In genomic region chr11:113786395-113786794, GRCm38 (mm10) we compare ENCODE assay signal across 8 mouse cellular contexts. TPM values are rescaled to one million over a fixed set of nuclear protein-coding genes. Genes with fewer than 3 reads are reported as not detected.
DNase-seq lines count a peak whose midpoint lies in the region; ATAC-seq and TF ChIP-seq lines count a peak whose summit lies in the region.
"Had no signal": no experiment of that assay in that cellular context is flagged by ENCODE, and none has a peak within 500 bp of the region (broad histone marks: within the 10 kb centered on the region; RNA-seq: fewer than 3 reads in every experiment).

No protein-coding gene starts in this region.

- ATAC-seq in lung, embryonic 15.5 days (ENCODE audit: borderline replicate concordance, extremely low read depth, low FRiP score, low TSS enrichment) = no peak
- ATAC-seq in forebrain, embryonic 14.5 days = no peak
- ATAC-seq in limb, embryonic 11.5 days (ENCODE audit: insufficient number of reproducible peaks, low FRiP score, low TSS enrichment, low read depth) = no peak
- ATAC-seq in CD4-positive, CD25-positive, alpha-beta regulatory T cell, adult 4 months = no peak
- ATAC-seq: inflammation-experienced regulatory T-cells, adult 6 months had no signal

- H3K27me3 ChIP-seq in lung, embryonic 15.5 days = no peaks in the 10 kb centered on the region
- H3K27me3 ChIP-seq in forebrain, embryonic 14.5 days (replicated peaks; ENCODE audit: control insufficient read depth, insufficient read depth, low read length) = no peaks in the 10 kb centered on the region
- no peaks in the 10 kb centered on the region for H3K27me3 ChIP-seq in limb, embryonic 11.5 days (ENCODE audit: control insufficient read depth, insufficient read depth, low read length)
- no peaks in the 10 kb centered on the region for H3K27me3 ChIP-seq in small intestine, adult 2 months (ENCODE audit: control insufficient read depth, insufficient read depth, low read length)

- H3K4me1 ChIP-seq in lung, embryonic 15.5 days = peaks cover 77% of the 10 kb centered on the region
- peaks cover 35% of the 10 kb centered on the region for H3K4me1 ChIP-seq in forebrain, embryonic 14.5 days (ENCODE audit: control insufficient read depth, insufficient read depth, low read length)
- H3K4me1 ChIP-seq in limb, embryonic 11.5 days (ENCODE audit: control insufficient read depth, insufficient read depth, low read length) = peaks cover 37% of the 10 kb centered on the region
- H3K4me1 ChIP-seq in small intestine, adult 2 months (ENCODE audit: control insufficient read depth, insufficient read depth, insufficient read length, low read length) = peaks cover 4% of the 10 kb centered on the region; the same call in 1 of the 2 replicates

- H3K36me3 ChIP-seq in lung, embryonic 15.5 days = no peaks in the 10 kb centered on the region
- no peaks in the 10 kb centered on the region for H3K36me3 ChIP-seq in forebrain, embryonic 14.5 days (ENCODE audit: control insufficient read depth, insufficient read depth, low read length)
- no peaks in the 10 kb centered on the region for H3K36me3 ChIP-seq in limb, embryonic 11.5 days (ENCODE audit: control insufficient read depth, insufficient read depth, low read length)
- no peaks in the 10 kb centered on the region for H3K36me3 ChIP-seq in small intestine, adult 2 months (ENCODE audit: control insufficient read depth, insufficient read depth, low read length)

- DNase-seq in lung, postnatal 14 days = no peak
- no peak for DNase-seq in forebrain, embryonic 14.5 days (ENCODE audit: low spot score)
- no peak for DNase-seq in limb, embryonic 11.5 days (ENCODE audit: low spot score)
- DNase-seq in spleen, postnatal 4 days (ENCODE audit: low spot score in 2 of 2) = no peak

- H3K9ac ChIP-seq in lung, embryonic 15.5 days = peak overlapping the region; percentile 25
- H3K9ac ChIP-seq in forebrain, embryonic 14.5 days (ENCODE audit: low read length) = peak overlapping the region; percentile 58
- H3K9ac ChIP-seq in limb, embryonic 11.5 days (ENCODE audit: low read length) = peak overlapping the region; percentile 63

- peak overlapping the region; percentile 30 for H3K4me3 ChIP-seq in lung, embryonic 15.5 days
- H3K4me3 ChIP-seq in forebrain, embryonic 14.5 days (ENCODE audit: low read depth, low read length) = peak overlapping the region; percentile 18
- H3K4me3 ChIP-seq in limb, embryonic 11.5 days (ENCODE audit: low read depth, low read length) = peak overlapping the region; percentile 21; the same call in 1 of the 2 replicates
- H3K4me3 ChIP-seq in small intestine, adult 2 months (ENCODE audit: low read depth, low read length) = no peak overlapping the region

- H3K9me3 ChIP-seq in lung, embryonic 15.5 days = no peaks in the 10 kb centered on the region
- H3K9me3 ChIP-seq in forebrain, embryonic 14.5 days (replicated peaks; ENCODE audit: control insufficient read depth, low read length) = no peaks in the 10 kb centered on the region
- no peaks in the 10 kb centered on the region for H3K9me3 ChIP-seq in limb, embryonic 11.5 days (ENCODE audit: control insufficient read depth, low read length)

- H3K27ac ChIP-seq in lung, embryonic 15.5 days = peak overlapping the region; percentile 97
- H3K27ac ChIP-seq in forebrain, embryonic 14.5 days (ENCODE audit: low read depth, low read length) = peak overlapping the region; percentile 98
- peak overlapping the region; percentile 100 for H3K27ac ChIP-seq in limb, embryonic 11.5 days (replicated peaks; ENCODE audit: low read depth, low read length)
- H3K27ac ChIP-seq in small intestine, adult 2 months (ENCODE audit: insufficient read depth, low read depth, low read length) = peak overlapping the region; percentile 43; the same call in 1 of the 2 replicates

- H3K4me2 ChIP-seq in lung, embryonic 15.5 days = peak overlapping the region; percentile 61
- peak overlapping the region; percentile 51 for H3K4me2 ChIP-seq in forebrain, embryonic 14.5 days (ENCODE audit: low read length)
- peak overlapping the region; percentile 51 for H3K4me2 ChIP-seq in limb, embryonic 11.5 days (ENCODE audit: low read depth, severe bottlenecking)

- TF ChIP-seq POLR2A in small intestine, adult 2 months (IDR thresholded peaks at IDR 0.05; ENCODE audit: low read depth, low read length) = no peak

- 37% methylated on average over 4 of the region's 4 CpGs for WGBS in lung, embryonic 15.5 days
- 31% methylated on average over 4 of the region's 4 CpGs for WGBS in forebrain, embryonic 14.5 days
- 42% methylated on average over 4 of the region's 4 CpGs for whole genome bisulfite sequencing in limb, embryonic 11.5 days
- 76% methylated on average over 4 of the region's 4 CpGs for WGBS in small intestine, adult 2 months

- no peak for TF ChIP-seq CTCF in small intestine, adult 2 months (IDR thresholded peaks at IDR 0.05; ENCODE audit: extremely low read depth, insufficient read length, insufficient replicate concordance, low read depth, low read length)

RNA-seq across cellular contexts. Expression of gene Cdc42ep4, which starts 34.7 kb away (rescaled TPM):
- 122 TPM in 2 replicates for polyA plus RNA-seq in lung, embryonic 15.5 days (2015; fragmentation: Nextera tagmentation; extraction: Ambion mirVana)
- 52.4 and 61.5 TPM in 2 replicates for polyA plus RNA-seq in forebrain, embryonic 14.5 days (2014; fragmentation: Nextera tagmentation; extraction: Ambion mirVana)
- 74.3 and 75.4 TPM in 2 replicates for polyA plus RNA-seq in limb, embryonic 11.5 days (2014; fragmentation: Nextera tagmentation; extraction: Ambion mirVana)
- 22.9 and 41.4 TPM in 2 replicates for polyA plus RNA-seq in small intestine, adult 2 months (2012; rRNA removed)
- 1 to 10 TPM; 2.1 to 2.3 TPM for polyA plus RNA-seq in CD4-positive, CD25-positive, alpha-beta regulatory T cell, adult 4 months (2017; shearing (Covaris generic))

Comparison
In these comparisons a context has a peak if more than half of its experiments do, and no peak if none do; other contexts are left out.
1. H3K27ac ChIP-seq: peak in every context shown above with its lines; median percentile 100 in limb, embryonic 11.5 days; 98 in forebrain, embryonic 14.5 days; 97 in lung, embryonic 15.5 days; 43 in small intestine, adult 2 months.